Mouse (Mus musculus) inflammation-experienced regulatory T-cells, adult 6 months (primary cell): Measurements from ENCODE around the gene Gzf1. TPM values are rescaled to one million over a fixed set of nuclear protein-coding genes. Genes with fewer than 3 reads are reported as not detected.

Experiments
- ATAC-seq: one replicate; pipeline ENCODE4 v1.8.0; 2017
- polyA plus RNA-seq, 3 experiments: library from polyadenylated mRNA; unstranded; fragments of 100-300 nt; shearing (Covaris generic); gene quantifications; one replicate each; pipeline ENCODE4 v1.2.1; 2017

Gzf1 gene
- 10 to 100 TPM in 2 of 3 experiments, 1 to 10 TPM in 1; 8.9 to 21.7 (median 14.9) TPM for polyA plus RNA-seq

- ATAC-seq = peak; percentile 98
Measured at GRCm38 (mm10) chr2:148680775-148681291, at the start of gene Gzf1. Gene Gzf1, plus strand, starts transcription at chr2:148681023.

DNA sequence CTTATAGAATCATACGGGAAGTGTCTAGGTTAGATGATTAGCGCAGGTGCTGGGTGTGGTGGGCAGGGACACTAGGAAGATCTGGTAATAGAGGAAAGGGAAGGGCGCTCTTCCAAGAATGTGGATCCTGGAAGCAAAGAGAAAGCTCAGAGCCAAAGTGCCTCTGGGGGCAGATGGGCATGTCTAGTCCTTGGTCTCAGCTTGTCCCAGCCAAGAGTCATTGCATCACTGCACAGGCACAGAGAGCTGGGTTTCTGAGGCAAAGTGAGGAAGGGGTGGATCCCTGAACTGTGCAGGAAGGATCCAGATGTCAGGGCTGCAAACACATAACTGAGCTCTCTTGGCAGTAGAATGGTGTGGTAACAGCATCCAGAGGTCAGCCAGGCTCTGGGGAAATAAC is 49.2 kb upstream of the Gzf1 start:
- no peak for ATAC-seq

GRCm38 (mm10) chr2:148634466-148634865 is 46.4 kb upstream of the Gzf1 start:
- no peak for ATAC-seq

DNA sequence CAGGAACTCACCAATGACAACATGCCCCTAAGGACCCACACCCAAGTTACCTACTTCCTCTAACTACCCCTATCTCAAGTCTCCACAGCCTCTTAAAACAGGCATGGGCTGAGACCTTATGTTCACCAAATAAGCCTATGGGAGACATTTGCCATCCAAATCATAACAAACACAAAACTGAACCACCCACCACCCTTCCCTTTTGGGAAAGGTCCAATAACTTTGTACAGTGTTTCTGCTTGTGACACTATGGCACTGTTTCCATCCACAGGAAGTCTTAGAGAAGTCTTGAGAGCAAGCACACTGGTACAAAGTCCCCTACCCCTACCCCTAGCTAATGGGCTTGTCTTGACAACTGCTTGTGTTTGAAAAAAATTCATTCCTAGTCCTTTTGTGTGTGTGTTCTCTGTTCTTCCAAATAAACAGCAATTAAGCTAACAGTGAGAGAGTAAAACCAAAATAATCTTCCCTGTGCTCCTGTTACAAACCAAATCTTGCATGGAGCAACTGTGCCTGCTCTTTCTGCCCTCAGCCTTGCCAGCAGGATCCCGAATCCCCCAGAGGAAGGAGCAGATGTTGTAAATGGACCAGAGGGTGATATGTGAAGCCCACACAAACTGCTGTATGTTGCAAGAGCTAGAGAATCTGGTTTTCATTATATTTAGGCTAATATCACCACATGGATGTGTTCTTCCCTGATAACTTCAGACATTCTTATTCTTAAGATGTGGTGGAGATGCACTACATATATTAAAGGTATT is 38.0 kb upstream of the Gzf1 start:
- no peak for ATAC-seq

- ATAC-seq = no peak
Measured at GRCm38 (mm10) chr2:148644421-148645000, 36.3 kb upstream of the Gzf1 start.

GRCm38 (mm10) chr2:148650587-148651357 is 30.1 kb upstream of the Gzf1 start:
- ATAC-seq = no peak

GRCm38 (mm10) chr2:148654961-148655360 is 25.9 kb upstream of the Gzf1 start:
- ATAC-seq = peak; percentile 87

- no peak for ATAC-seq
Measured at GRCm38 (mm10) chr2:148663458-148663857, 17.4 kb upstream of the Gzf1 start.

GRCm38 (mm10) chr2:148672199-148673096 is 8.4 kb upstream of the Gzf1 start, which contains the start of gene Nxt1:
Gene Nxt1, plus strand, starts transcription at chr2:148672601.
- peak; percentile 99 for ATAC-seq

DNA sequence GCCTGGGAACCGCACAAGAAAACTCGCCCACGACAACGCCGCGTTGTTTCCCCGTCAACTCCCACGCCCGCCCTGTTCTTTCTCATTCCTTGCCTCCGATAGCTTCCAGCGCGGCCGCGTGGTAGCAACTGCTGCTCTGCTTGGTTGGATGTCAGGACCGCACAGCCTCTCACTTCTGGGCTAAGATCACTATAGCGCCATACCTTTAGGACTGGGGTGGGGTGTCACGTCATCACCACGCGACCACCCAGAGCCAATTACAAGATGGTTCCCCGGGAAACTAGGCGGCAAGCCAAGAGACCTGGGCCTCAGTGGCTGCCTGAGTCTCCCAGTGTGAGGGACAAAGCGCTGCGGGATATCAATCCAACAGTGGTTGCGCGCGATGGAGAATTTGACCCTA is 3.0 kb upstream of the Gzf1 start:
- no peak for ATAC-seq

- no peak for ATAC-seq
Measured at GRCm38 (mm10) chr2:148679346-148679745, 1.5 kb upstream of the Gzf1 start.

- peak; percentile 22 for ATAC-seq
Measured at GRCm38 (mm10) chr2:148681461-148681891, 653 bp downstream of the Gzf1 start.

GRCm38 (mm10) chr2:148683031-148683430 is 2.2 kb downstream of the Gzf1 start:
- no peak for ATAC-seq

- no peak for ATAC-seq
Measured at GRCm38 (mm10) chr2:148684972-148685371, 4.1 kb downstream of the Gzf1 start.

DNA sequence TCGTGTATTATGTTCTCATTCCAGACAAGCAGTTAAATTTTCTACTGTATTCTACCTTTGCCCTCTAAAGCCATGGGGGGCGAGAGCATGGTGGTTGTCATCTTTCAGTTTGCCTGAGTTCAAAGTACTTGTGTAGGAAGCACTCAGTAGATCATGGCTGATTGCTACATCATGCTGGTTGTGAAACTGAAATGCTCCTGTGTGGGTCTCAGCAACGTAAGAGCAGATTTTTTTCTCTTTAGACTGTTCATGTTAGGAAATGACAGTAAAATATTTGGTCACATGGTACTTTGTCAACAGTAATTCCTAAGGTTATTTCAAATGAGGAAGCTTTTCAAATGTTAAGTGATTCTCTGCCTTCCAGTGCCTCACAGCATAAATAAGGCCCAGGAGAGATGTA is 4.9 kb downstream of the Gzf1 start:
- no peak for ATAC-seq

DNA sequence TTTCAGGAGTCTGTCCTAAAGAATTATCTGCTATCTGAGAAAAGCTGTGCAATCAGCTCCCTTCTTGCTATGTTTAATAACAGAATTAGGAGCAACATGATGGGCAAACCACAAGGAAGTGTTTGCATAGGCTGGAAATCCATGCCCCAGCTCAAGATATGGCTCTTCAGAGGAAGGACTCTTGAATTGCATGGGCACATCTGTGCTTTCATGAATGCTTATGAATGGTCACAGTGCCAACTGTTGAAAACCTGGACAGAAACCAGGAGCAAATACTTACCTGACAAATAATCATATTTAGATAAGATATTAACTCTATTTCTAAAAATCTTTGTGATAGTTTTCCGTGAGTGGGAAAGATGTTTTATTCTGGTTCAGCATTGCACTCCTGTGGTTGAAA is 6.0 kb downstream of the Gzf1 start:
- no peak for ATAC-seq

GRCm38 (mm10) chr2:148687971-148688370 is 7.1 kb downstream of the Gzf1 start:
- no peak for ATAC-seq

DNA sequence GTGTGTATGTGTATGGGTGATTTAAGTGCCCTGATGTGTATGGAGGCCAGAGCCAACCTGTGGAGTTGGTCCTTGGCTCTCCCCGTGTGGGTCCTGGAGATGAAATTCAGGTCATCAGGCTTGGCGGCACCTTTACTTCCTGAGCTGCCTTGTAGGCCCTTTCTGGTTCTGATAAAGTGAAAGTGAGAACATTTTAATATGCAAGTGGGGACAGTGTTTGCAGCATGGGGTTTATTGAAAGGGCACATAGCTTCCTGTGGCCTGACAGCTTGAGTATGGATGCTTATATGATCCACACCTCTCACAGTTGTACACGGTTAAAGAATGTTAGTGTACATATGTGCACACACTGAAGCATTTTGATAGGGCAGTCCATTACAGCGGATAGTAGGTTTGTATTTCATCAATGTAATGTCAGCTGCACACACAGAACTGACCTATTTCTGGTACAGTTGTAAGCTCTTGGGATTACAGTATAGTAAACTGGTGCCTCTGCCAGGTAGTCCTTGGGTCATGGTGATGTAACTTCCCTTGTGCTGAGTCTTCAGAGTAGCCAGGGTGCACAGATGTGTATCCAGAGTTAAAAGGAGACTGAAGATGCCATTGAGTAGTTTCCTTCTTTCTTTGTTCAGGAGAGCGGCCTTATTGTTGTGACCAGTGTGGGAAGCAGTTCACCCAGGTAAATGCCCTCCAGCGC is 8.8 kb downstream of the Gzf1 start:
- ATAC-seq = peak; percentile 80

- ATAC-seq = no peak
Measured at GRCm38 (mm10) chr2:148690291-148690690, 9.5 kb downstream of the Gzf1 start.

- no peak for ATAC-seq
Measured at GRCm38 (mm10) chr2:148690781-148691180, 10.0 kb downstream of the Gzf1 start.

GRCm38 (mm10) chr2:148698571-148698970 is 17.7 kb downstream of the Gzf1 start:
- ATAC-seq = no peak
